Mouse (Mus musculus) stomach, embryonic 15.5 days (tissue): ENCODE results near the gene Jarid2. TPM values are rescaled to one million over a fixed set of nuclear protein-coding genes. Genes with fewer than 3 reads are reported as not detected.

ENCODE experiments used
- ATAC-seq: fragments of 200-750 bp; cut with Nextera tagmentation; 2 replicates; pipeline ENCODE4 v1.8.0; 2017; ENCODE audit warnings: low read depth, moderate number of reproducible peaks, moderate TSS enrichment; ENCODE audit not compliant: insufficient read depth, low FRiP score
- H3K27ac ChIP-seq: fragments of 300-500 bp; sonication (generic); 2 replicates; pipeline ENCODE4 v1.5.1; 2015; ENCODE audit warnings: mild to moderate bottlenecking, inconsistent platforms
- H3K27me3 ChIP-seq: fragments of 300-500 bp; sonication (generic); replicated peaks from 2 replicates; pipeline ENCODE4 v1.6.1; 2015; ENCODE audit warnings: inconsistent platforms
- H3K36me3 ChIP-seq: fragments of 300-500 bp; sonication (generic); 2 replicates; pipeline ENCODE4 v1.6.1; 2015; ENCODE audit warnings: inconsistent platforms
- H3K4me1 ChIP-seq: fragments of 300-500 bp; sonication (generic); 2 replicates; pipeline ENCODE4 v1.6.1; 2015; ENCODE audit warnings: inconsistent platforms
- H3K4me2 ChIP-seq: fragments of 300-500 bp; sonication (generic); 2 replicates; pipeline ENCODE4 v1.6.1; 2015; ENCODE audit warnings: mild to moderate bottlenecking, inconsistent platforms
- H3K4me3 ChIP-seq: fragments of 300-500 bp; sonication (generic); replicated peaks from 2 replicates; pipeline ENCODE4 v1.5.1; 2015; ENCODE audit warnings: inconsistent platforms
- H3K9ac ChIP-seq: fragments of 300-500 bp; sonication (generic); 2 replicates; pipeline ENCODE4 v1.6.1; 2015; ENCODE audit warnings: inconsistent platforms
- H3K9me3 ChIP-seq: fragments of 300-500 bp; sonication (generic); 2 replicates; pipeline ENCODE4 v1.6.1; 2016; ENCODE audit warnings: inconsistent platforms
- WGBS: fragments of 180-500 bp; shearing (Covaris S2); methylation state at CpG from one replicate; pipeline ENCODE4 v1.1.7; 2015; 5-methylcytosine and 5-hydroxymethylcytosine counted together
- polyA plus RNA-seq: library from polyadenylated mRNA; unstranded; fragments of >200 nt; fragmentation: Nextera tagmentation; extraction: Ambion mirVana; gene quantifications from 2 replicates; pipeline ENCODE4 v1.2.1, GENCODE M21; 2015

Jarid2 gene
- polyA plus RNA-seq, 1 experiment from 2014 or later, result 24.4 TPM

- no peak for ATAC-seq
- WGBS, result 61% methylated on average over 2 of the region's 2 CpGs
- Histone ChIP-seq H3K27me3 (no peaks in the 10 kb centered on the region), H3K4me2 (no peak overlapping the region), H3K36me3 (no peaks in the 10 kb centered on the region), H3K27ac (no peak overlapping the region), H3K4me1 (0 out of 2 replicates have a peak, but pooled peaks cover 11% of the 10 kb centered on the region), H3K9me3 (no peaks in the 10 kb centered on the region), H3K9ac (no peak overlapping the region), H3K4me3 (no peak overlapping the region)
Measured at GRCm38 (mm10) chr13:44789982-44790381, 60.7 kb downstream of the Jarid2 start.

- ATAC-seq, result no peak
- Histone ChIP-seq H3K27ac (no peak overlapping the region), H3K4me3 (no peak overlapping the region), H3K9ac (no peak overlapping the region), H3K4me2 (no peak overlapping the region), H3K27me3 (no peaks in the 10 kb centered on the region), H3K36me3 (no peaks in the 10 kb centered on the region), H3K4me1 (peaks cover 9% of the 10 kb centered on the region; the same call in 1 of the 2 replicates), H3K9me3 (no peaks in the 10 kb centered on the region)
- WGBS, result 66% methylated on average over 3 of the region's 3 CpGs
Measured at GRCm38 (mm10) chr13:44792361-44792892, 63.2 kb downstream of the Jarid2 start.

- H3K27me3 ChIP-seq, result no peaks in the 10 kb centered on the region
- no peaks in the 10 kb centered on the region for H3K9me3 ChIP-seq
- peaks cover 9% of the 10 kb centered on the region; the same call in 1 of the 2 replicates for H3K4me1 ChIP-seq
- H3K27ac ChIP-seq, result no peak overlapping the region
- H3K9ac ChIP-seq, result no peak overlapping the region
- H3K36me3 ChIP-seq, result no peaks in the 10 kb centered on the region
- 43% methylated on average over 3 of the region's 3 CpGs for WGBS
- no peak overlapping the region for H3K4me2 ChIP-seq
- ATAC-seq, result no peak
- H3K4me3 ChIP-seq, result no peak overlapping the region
Measured at GRCm38 (mm10) chr13:44795891-44796290, 66.6 kb downstream of the Jarid2 start.

- H3K9me3 ChIP-seq, result no peaks in the 10 kb centered on the region
- peaks cover 9% of the 10 kb centered on the region; the same call in 1 of the 2 replicates for H3K4me1 ChIP-seq
- WGBS, result 51% methylated on average over 2 of the region's 2 CpGs
- no peak overlapping the region for H3K4me3 ChIP-seq
- no peak overlapping the region for H3K9ac ChIP-seq
- no peaks in the 10 kb centered on the region for H3K36me3 ChIP-seq
- H3K4me2 ChIP-seq, result no peak overlapping the region
- H3K27me3 ChIP-seq, result no peaks in the 10 kb centered on the region
- no peak overlapping the region for H3K27ac ChIP-seq
- no peak for ATAC-seq
Measured at GRCm38 (mm10) chr13:44796775-44797174, 67.5 kb downstream of the Jarid2 start.

- Histone ChIP-seq H3K4me2 (no peak overlapping the region), H3K36me3 (no peaks in the 10 kb centered on the region), H3K9ac (no peak overlapping the region), H3K4me1 (peaks cover 9% of the 10 kb centered on the region; the same call in 1 of the 2 replicates), H3K27me3 (no peaks in the 10 kb centered on the region), H3K4me3 (no peak overlapping the region), H3K9me3 (no peaks in the 10 kb centered on the region), H3K27ac (no peak overlapping the region)
- no peak for ATAC-seq
- WGBS, result 80% methylated on average over 3 of the region's 3 CpGs
Measured at GRCm38 (mm10) chr13:44798280-44798679, 69.0 kb downstream of the Jarid2 start.

GRCm38 (mm10) chr13:44799166-44799565, 69.9 kb downstream of the Jarid2 start:
- Histone ChIP-seq H3K27ac (no peak overlapping the region), H3K4me3 (no peak overlapping the region), H3K4me1 (peaks cover 9% of the 10 kb centered on the region; the same call in 1 of the 2 replicates), H3K9me3 (no peaks in the 10 kb centered on the region), H3K9ac (no peak overlapping the region), H3K4me2 (no peak overlapping the region), H3K36me3 (no peaks in the 10 kb centered on the region), H3K27me3 (no peaks in the 10 kb centered on the region)
- ATAC-seq, result no peak

GRCm38 (mm10) chr13:44800059-44800458, 70.8 kb downstream of the Jarid2 start:
- WGBS, result 65% methylated on average over 7 of the region's 7 CpGs
- H3K9me3 ChIP-seq, result no peaks in the 10 kb centered on the region
- no peak overlapping the region for H3K4me3 ChIP-seq
- H3K27ac ChIP-seq, result no peak overlapping the region
- ATAC-seq, result no peak
- H3K4me2 ChIP-seq, result no peak overlapping the region
- no peaks in the 10 kb centered on the region for H3K36me3 ChIP-seq
- H3K27me3 ChIP-seq, result no peaks in the 10 kb centered on the region
- no peak overlapping the region for H3K9ac ChIP-seq
- H3K4me1 ChIP-seq, result peaks cover 5% of the 10 kb centered on the region; the same call in 1 of the 2 replicates

- 28% methylated on average over 1 of the region's 1 CpGs for WGBS
- no peak for ATAC-seq
Measured at GRCm38 (mm10) chr13:44804876-44805275, 75.6 kb downstream of the Jarid2 start.

GRCm38 (mm10) chr13:44808307-44808706, 79.0 kb downstream of the Jarid2 start:
- no peak overlapping the region for H3K9ac ChIP-seq
- ATAC-seq, result no peak
- WGBS, result 94% methylated on average over 1 of the region's 1 CpGs

More at GRCm38 (mm10) chr13:44804876-44805275, 75.6 kb downstream of the Jarid2 start:
- H3K9me3 ChIP-seq, result no peaks in the 10 kb centered on the region
- no peak overlapping the region for H3K4me3 ChIP-seq
- H3K27ac ChIP-seq, result no peak overlapping the region
- H3K9ac ChIP-seq, result no peak overlapping the region
- no peaks in the 10 kb centered on the region for H3K27me3 ChIP-seq
- H3K36me3 ChIP-seq, result no peaks in the 10 kb centered on the region
- H3K4me2 ChIP-seq, result no peak overlapping the region
- H3K4me1 ChIP-seq, result no peaks in the 10 kb centered on the region

GRCm38 (mm10) chr13:44811021-44811420, 81.7 kb downstream of the Jarid2 start:
- no peaks in the 10 kb centered on the region for H3K27me3 ChIP-seq
- no peaks in the 10 kb centered on the region for H3K9me3 ChIP-seq
- no peak for ATAC-seq
- H3K27ac ChIP-seq, result no peak overlapping the region
- no peak overlapping the region for H3K4me3 ChIP-seq
- H3K4me2 ChIP-seq, result no peak overlapping the region
- 66% methylated on average over 2 of the region's 2 CpGs for WGBS
- H3K4me1 ChIP-seq, result no peaks in the 10 kb centered on the region
- no peaks in the 10 kb centered on the region for H3K36me3 ChIP-seq
- H3K9ac ChIP-seq, result no peak overlapping the region

More at GRCm38 (mm10) chr13:44808307-44808706, 79.0 kb downstream of the Jarid2 start:
- Histone ChIP-seq H3K4me2 (no peak overlapping the region), H3K4me3 (no peak overlapping the region), H3K27me3 (no peaks in the 10 kb centered on the region), H3K36me3 (no peaks in the 10 kb centered on the region), H3K4me1 (no peaks in the 10 kb centered on the region), H3K9me3 (no peaks in the 10 kb centered on the region), H3K27ac (no peak overlapping the region)

GRCm38 (mm10) chr13:44811601-44812000, 82.3 kb downstream of the Jarid2 start:
- Histone ChIP-seq H3K27me3 (no peaks in the 10 kb centered on the region), H3K4me2 (no peak overlapping the region), H3K27ac (no peak overlapping the region), H3K9ac (no peak overlapping the region), H3K36me3 (no peaks in the 10 kb centered on the region), H3K9me3 (no peaks in the 10 kb centered on the region), H3K4me3 (no peak overlapping the region), H3K4me1 (no peaks in the 10 kb centered on the region)
- no peak for ATAC-seq
- 85% methylated on average over 10 of the region's 10 CpGs for WGBS

GRCm38 (mm10) chr13:44812381-44812780, 83.1 kb downstream of the Jarid2 start:
- WGBS, result 70% methylated on average over 5 of the region's 5 CpGs
- Histone ChIP-seq H3K9me3 (no peaks in the 10 kb centered on the region), H3K27ac (no peak overlapping the region), H3K9ac (no peak overlapping the region), H3K4me3 (no peak overlapping the region), H3K4me1 (no peaks in the 10 kb centered on the region), H3K4me2 (no peak overlapping the region), H3K27me3 (no peaks in the 10 kb centered on the region), H3K36me3 (no peaks in the 10 kb centered on the region)
- ATAC-seq, result no peak

- H3K4me3 ChIP-seq, result no peak overlapping the region
- ATAC-seq, result no peak
- no peak overlapping the region for H3K27ac ChIP-seq
- no peaks in the 10 kb centered on the region for H3K36me3 ChIP-seq
- H3K9ac ChIP-seq, result no peak overlapping the region
- 0 out of 2 replicates have a peak, but pooled peaks cover 3% of the 10 kb centered on the region for H3K4me1 ChIP-seq
- 10% methylated on average over 4 of the region's 4 CpGs for WGBS
- no peaks in the 10 kb centered on the region for H3K9me3 ChIP-seq
- no peaks in the 10 kb centered on the region for H3K27me3 ChIP-seq
- no peak overlapping the region for H3K4me2 ChIP-seq
Measured at GRCm38 (mm10) chr13:44819400-44819799, 90.1 kb downstream of the Jarid2 start.
